Mouse (Mus musculus) kidney, adult 11 months (tissue): ENCODE results near the gene Corin.

Source experiments
- DNase-seq: peaks from one replicate; pipeline ENCODE4 v3.0.0; 2022

The Corin gene

GRCm38 (mm10) chr5:72441181-72441580 is 63.1 kb downstream of the Corin start:
- DNase-seq: no peak

DNA sequence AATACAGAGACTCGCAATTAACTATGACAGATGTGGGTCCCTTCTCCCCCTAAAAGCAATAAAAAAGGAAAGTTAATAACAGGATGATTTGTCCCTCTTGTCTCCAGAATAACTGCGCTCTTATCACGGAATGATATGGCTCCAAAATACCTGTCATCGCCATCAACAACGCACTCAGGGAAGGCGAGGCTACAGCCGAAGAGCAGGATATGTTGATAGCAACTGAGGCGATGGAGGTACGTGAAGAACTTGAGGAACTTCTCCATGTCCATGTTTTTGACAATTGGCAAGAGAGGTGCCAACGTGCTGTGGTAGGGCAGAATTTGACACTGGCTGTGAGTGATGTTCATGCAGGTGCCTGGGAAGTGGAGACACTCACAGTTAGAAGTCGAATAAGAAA is 69.2 kb downstream of the Corin start:
- DNase-seq: no peak

GRCm38 (mm10) chr5:72431856-72432255 is 72.4 kb downstream of the Corin start:
- DNase-seq: no peak

DNA sequence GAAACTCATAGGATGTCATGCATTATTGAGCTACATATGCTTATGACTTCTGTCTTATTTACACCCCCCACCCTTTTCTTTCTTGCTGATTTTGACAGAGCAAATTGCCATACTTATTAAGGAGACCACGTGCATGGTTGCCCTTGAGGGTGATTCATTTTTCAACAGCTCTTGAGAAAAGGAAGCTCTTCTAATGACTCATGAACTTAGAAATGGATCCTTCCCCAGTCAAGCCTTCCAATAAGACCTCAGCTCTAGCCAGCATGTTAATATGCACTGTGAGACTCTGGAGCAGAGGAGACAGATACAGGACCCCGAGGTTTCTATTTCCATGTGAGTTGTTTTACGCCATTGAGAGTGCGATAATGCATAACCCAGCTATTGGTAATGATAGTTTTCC is 76.7 kb downstream of the Corin start:
- DNase-seq: no peak

- no peak for DNase-seq
Measured at GRCm38 (mm10) chr5:72425342-72426010, 78.8 kb downstream of the Corin start.

DNA sequence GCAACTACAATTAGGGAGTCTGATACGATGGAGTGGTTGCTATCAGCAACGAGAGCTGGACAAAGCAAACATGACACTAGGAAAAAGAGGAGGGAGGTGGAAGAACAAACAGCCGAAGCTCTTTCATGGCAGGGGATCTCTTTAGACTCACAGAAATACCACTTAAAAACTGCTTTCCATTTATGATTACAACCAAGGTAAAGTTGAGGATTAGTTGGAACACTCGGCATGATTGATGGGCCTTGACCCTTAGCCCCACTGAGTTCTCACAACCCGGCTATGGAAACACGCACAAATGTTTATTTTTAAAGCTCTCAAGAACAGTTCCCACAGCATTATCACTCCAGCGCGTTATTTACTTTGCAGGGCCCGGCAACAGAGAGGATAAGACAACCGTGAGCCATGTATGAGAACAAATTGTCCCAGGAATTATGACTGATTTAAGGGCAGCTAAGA is 92.4 kb downstream of the Corin start:
- DNase-seq: no peak

GRCm38 (mm10) chr5:72410841-72411240 is 93.4 kb downstream of the Corin start:
- no peak for DNase-seq

DNA sequence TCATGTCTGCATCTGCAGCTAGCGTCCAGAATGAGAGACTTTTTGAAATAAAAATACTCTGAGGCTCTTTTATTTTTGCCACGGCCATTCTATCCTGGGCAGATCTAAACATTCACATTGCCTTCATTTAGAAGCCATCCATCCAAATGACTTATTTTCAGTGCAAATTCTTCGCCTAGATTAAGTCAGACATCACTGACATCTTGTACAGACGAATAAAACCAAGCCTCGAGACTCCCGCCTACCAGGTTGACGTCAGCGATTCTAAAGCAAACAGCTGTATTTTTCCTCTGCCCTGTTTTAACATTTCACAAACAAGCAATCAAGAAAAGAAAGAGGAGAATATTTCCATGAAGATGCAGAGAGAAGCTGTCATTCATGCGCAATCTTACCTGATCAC is 100.9 kb downstream of the Corin start:
- no peak for DNase-seq

DNA sequence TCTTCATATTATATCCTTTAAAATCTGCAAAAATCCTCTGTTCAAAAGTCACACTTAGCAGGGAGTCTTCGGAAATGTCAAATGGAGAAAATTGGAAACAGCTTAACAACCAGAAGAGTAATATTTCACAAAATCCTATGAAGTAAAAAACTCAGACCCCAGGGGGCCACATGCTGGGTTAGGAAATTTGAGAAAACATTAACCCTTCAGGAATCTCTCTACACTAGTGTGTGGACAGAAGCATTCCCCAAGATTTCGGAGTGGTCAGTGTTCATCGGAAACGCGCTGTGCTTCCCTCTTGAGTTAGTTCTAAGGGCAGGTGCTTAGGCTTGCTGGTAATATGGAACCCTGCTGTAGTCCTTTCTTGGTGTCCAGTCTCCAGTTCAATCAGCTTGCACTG is 101.4 kb downstream of the Corin start:
- no peak for DNase-seq

DNA sequence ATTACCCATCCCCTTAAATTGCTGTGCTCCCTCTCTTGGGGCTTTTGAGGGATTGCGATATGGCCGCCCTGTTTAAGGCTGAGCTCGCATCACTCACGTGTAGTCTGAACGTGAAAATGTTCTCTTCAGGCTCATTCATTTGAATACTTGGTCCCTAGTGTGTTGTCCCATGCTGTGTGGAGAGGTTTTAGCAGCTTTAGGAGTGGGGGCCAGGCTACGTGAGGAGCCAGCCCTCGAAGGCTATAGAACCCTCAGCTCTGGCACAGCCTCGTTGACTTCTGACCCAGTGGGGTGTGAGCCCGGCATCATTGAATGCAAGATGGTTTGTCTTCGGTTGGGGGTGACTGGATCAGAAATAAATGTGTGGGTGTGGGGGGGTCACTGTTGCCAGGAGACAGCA is 102.5 kb downstream of the Corin start:
- no peak for DNase-seq

DNA sequence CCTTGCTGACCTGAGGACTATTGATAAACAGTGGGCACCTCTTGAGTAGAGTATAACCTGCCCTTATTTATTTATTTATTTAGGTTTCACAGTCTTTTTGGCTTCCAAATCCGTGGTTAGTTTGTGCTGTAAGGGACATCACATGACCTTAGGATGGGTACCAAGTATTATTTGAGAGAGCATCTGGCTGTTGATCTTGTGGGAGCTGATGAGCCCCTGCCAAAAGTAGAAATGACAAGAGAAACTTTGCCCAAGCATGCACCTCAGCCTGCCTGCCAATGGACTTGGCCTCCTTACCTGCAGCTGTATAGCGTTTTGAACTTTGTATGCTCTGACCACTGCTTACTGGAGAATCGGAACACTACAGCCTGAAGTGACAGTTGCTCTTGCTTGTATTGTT is 103.0 kb downstream of the Corin start:
- no peak for DNase-seq

DNA sequence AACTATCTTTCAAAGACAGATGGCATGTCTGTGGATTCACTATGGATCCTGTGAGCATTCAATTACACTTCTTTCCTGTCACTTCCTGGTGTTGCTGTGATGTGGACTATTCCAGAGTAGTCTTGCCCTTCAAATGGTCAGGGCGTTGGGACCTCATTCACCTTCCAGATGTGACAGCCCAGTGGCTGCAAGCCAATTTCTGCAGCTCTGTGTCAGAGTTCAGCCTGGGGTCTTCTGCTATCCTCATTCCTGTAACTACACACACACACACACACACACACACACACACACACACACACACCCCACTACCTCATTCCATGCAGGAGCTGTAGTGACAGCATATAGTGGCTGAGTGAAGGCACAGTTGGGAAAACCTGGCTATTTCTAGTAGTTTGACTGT is 122.1 kb downstream of the Corin start:
- no peak for DNase-seq

DNA sequence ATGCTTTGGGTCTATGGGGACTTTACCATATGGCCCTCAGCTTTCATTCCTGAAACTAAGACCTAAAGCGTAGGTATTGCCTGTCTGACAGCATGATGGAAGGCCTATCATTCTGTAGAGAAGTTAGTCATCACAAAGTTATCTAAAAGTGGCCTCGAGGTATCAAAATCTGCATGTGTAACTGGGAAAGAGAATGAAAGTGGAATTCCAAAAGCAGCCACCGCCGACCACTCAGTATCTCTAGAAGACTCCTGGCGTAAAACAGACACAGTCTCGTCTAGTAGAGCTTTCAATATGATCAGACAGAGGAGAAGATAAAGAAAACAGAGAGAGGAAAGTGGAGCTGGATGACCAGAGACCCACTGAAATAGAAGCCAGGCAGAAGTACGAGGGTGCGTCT is 123.7 kb downstream of the Corin start:
- DNase-seq: no peak

DNA sequence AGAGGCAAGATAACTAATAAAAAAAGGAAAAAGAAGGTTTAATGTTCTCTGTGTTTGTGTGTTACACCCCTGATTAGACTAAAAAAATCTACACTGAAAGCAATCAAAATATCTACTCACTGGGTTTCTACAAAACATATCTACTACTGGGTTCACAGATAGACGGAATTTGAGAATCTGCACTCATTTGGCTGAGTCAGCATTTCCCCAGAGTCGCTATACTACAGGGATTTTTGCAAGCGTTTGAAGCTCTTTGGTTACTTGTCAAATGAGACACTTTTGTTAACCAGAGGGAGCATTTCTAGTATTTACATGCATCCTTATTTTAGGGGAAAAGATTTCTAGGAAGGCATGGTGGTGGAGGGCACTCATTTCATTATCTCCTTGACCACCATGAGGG is 136.3 kb downstream of the Corin start:
- no peak for DNase-seq

GRCm38 (mm10) chr5:72365801-72366200 is 138.5 kb downstream of the Corin start:
- DNase-seq: no peak

DNA sequence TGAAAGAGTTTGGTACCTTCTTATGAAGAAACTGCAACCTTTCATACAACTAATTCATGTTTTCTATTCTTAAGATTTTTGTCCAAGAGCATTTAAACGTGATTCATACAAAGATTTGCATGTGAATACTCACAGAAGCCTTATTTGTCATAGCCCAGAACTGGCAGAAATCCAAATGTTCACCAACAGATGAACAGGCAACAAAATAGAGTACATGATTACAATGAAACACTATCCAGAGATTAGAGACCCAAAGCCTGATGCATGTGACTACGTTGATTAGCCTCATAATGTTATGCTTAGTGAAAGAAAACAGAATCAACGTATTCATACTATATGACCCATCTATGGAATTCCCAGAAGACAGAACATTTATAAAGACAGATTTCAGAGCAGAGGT is 140.4 kb downstream of the Corin start:
- no peak for DNase-seq

DNA sequence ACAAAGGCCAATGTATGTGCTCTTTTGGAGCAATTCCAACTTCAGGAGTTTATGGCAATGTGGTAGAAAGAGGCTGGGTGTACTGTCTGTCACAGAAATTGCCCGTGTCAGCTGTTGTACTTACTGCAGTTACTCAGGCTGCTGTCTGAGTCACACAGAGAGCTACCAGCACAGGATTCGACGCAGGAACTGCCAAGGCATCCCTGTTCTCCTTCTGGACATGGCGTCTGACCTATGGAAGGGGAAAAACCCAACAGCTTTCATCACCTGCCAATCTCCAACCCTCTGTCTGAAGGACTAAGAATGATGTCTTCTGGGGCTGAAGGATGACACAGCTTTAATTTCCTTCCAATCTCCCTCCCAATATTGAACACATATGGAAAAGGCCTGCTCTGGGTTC is 150.5 kb downstream of the Corin start:
- no peak for DNase-seq

GRCm38 (mm10) chr5:72350081-72350758 is 154.1 kb downstream of the Corin start:
- DNase-seq: peak; percentile 9

DNA sequence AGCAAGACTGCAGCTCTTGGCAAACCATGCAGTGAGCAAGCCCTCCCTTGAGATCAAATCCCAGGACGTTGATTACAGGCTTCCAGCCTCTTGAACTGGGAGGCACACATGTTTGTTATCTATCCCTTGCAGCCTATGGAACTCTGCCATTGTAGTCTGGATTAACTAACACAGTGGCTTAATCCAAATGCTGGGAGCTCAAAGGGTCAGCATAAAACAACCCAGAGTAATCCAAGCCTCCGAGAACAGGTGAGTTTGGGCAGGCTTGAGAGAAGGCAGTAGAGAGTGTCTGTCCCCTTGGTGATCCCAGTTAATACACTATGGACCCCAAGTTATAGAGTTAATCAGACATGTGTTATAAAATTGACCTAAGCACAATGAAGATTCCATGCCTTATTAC is 155.7 kb downstream of the Corin start:
- no peak for DNase-seq

DNA sequence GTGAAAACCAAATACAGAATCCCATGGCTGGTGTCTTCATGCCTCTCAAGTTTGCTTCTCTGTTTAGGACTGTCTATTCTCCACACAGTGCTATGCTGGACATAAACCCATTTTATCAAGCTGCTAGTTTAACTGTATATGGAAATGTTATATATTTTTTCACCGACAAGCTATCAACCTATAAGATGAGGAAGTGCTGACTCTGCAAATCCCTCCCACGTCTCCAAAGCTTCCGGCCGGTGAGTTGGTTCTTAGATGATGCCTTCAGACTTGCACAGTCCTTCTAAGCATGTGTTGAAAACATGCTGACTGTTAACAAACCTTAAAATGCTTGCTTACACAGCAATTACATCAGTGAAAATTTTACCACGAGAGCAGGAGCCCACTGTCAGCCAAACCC is 168.4 kb downstream of the Corin start:
- no peak for DNase-seq

- no peak for DNase-seq
Measured at GRCm38 (mm10) chr5:72332901-72333300, 171.4 kb downstream of the Corin start.

DNA sequence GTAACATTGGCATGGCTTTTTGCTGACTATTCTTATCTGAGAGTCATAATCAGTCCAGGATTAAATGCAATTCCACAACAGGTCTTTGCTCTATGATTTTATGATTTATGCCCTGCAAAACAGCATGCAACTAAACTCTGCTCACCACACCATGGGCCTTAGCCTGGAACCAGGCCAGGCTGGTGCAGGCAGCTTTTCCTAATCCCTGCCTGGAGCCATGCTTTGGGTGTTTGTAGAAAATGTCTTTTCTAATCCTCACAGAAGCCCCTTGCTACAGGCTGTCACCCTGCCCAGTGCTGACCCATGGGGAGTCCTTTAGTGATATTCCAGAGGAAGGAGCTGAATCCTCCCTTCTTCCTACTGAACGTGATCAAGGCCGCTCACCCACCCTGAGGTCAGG is 173.1 kb downstream of the Corin start:
- DNase-seq: no peak

- no peak for DNase-seq
Measured at GRCm38 (mm10) chr5:72330648-72331047, 173.6 kb downstream of the Corin start.

DNA sequence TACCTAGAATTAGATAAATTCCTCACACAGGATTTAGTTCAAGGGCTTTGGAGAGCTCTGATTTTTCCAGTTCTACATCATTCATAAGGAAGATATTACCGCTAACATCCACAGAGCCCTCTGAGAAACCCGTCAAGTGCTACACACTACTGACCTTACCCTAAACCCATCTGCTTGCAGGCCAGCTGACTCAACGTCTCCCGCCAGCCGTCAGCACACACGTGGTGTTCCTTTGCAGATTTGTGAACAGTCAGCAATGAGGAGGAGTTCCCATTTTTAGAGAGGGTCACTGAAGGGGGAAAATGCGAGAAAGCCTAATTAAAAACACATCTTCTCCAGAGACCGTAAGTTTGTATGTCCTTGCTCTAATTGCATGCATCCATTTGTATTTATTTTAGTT is 174.8 kb downstream of the Corin start:
- DNase-seq: no peak

GRCm38 (mm10) chr5:72315282-72315681 is 189.0 kb downstream of the Corin start:
- no peak for DNase-seq
